Mouse (Mus musculus) neural tube, embryonic 13.5 days (tissue): ENCODE results near the gene Crocc2. TPM values are rescaled to one million over a fixed set of nuclear protein-coding genes. Genes with fewer than 3 reads are reported as not detected.

Experiments
- ATAC-seq: fragments of 200-750 bp; cut with Nextera tagmentation; 2 replicates; pipeline ENCODE4 v1.8.0; 2017; ENCODE audit warnings: low read depth, mild to moderate bottlenecking, moderate TSS enrichment, moderate library complexity
- H3K27ac ChIP-seq: fragments of 300-500 bp; sonication (generic); replicated peaks from 2 replicates; pipeline ENCODE4 v1.5.1; 2015; ENCODE audit warnings: moderate library complexity, mild to moderate bottlenecking, inconsistent platforms
- H3K27me3 ChIP-seq: fragments of 300-500 bp; sonication (generic); 2 replicates; pipeline ENCODE4 v1.6.1; 2015; ENCODE audit warnings: mild to moderate bottlenecking, inconsistent platforms
- H3K36me3 ChIP-seq: fragments of 300-500 bp; sonication (generic); 2 replicates; pipeline ENCODE4 v1.6.1; 2015; ENCODE audit warnings: mild to moderate bottlenecking, inconsistent platforms
- H3K4me1 ChIP-seq: fragments of 300-500 bp; sonication (generic); replicated peaks from 2 replicates; pipeline ENCODE4 v1.6.1; 2015; ENCODE audit warnings: inconsistent platforms
- H3K4me2 ChIP-seq: fragments of 300-500 bp; sonication (generic); 2 replicates; pipeline ENCODE4 v1.6.1; 2015; ENCODE audit warnings: inconsistent platforms, mild to moderate bottlenecking, moderate library complexity
- H3K4me3 ChIP-seq: fragments of 300-500 bp; sonication (generic); 2 replicates; pipeline ENCODE4 v1.5.1; 2015; ENCODE audit warnings: mild to moderate bottlenecking, inconsistent platforms
- H3K9ac ChIP-seq: fragments of 300-500 bp; sonication (generic); 2 replicates; pipeline ENCODE4 v1.6.1; 2015; ENCODE audit warnings: moderate library complexity, mild to moderate bottlenecking, inconsistent platforms
- H3K9me3 ChIP-seq: fragments of 300-500 bp; sonication (generic); 2 replicates; pipeline ENCODE4 v1.6.1; 2016; ENCODE audit warnings: inconsistent platforms
- WGBS: fragments of 180-500 bp; shearing (Covaris S2); methylation state at CpG from one replicate; pipeline ENCODE4 v1.1.7; 2015; 5-methylcytosine and 5-hydroxymethylcytosine counted together
- polyA plus RNA-seq: library from polyadenylated mRNA; unstranded; fragments of >200 nt; fragmentation: Nextera tagmentation; extraction: Ambion mirVana; gene quantifications from 2 replicates; pipeline ENCODE4 v1.2.1, GENCODE M21; 2015

The Crocc2 gene
- polyA plus RNA-seq, 1 experiment from 2014 or later, result 0.35 TPM

DNA sequence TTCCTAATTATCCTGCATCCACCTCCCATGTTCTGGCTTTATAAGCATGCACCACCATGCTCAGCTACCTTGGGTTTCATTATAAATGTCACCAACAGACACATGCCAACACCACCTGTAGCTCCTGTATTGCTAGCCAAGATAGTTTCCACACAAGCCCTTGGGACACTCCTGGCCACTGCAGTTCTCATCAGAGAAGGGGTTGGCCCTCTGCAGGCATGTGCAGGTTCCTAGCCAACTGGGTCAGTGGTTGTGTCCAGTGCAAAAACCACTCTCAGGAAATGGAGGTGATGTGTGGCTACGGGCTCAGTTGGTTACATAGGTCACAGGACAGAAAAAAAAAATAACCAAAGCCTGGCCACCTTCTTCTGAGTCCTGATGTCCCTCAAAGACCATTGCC, 25.7 kb upstream of the Crocc2 start:
- Histone ChIP-seq H3K36me3 (no peaks in the 10 kb centered on the region), H3K27ac (no peak overlapping the region), H3K4me3 (no peak overlapping the region), H3K27me3 (no peaks in the 10 kb centered on the region), H3K9me3 (no peaks in the 10 kb centered on the region), H3K4me1 (no peaks in the 10 kb centered on the region), H3K4me2 (no peak overlapping the region), H3K9ac (no peak overlapping the region)
- no peak for ATAC-seq
- 88% methylated on average over 1 of the region's 1 CpGs for WGBS

DNA sequence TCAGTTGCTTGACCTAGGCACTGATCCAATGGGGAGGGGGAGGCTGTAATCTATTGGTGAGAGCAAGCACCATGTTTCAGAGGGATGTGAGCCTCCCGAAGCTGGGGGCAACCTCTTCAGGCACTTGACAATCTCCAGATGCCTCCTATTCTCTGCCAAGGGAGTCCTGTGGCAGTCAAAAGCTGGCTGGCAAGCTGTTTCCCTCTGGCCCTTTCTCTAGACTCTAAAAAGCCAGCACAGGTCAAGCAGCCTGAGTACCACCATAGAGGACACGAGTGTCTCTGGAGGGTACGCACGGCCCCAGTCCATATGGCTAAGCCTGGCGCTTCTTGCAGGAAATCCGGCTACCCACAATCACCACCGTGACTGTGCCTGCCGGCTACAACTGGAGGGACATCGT, 24.3 kb upstream of the Crocc2 start:
- no peak for ATAC-seq
- WGBS, result 81% methylated on average over 9 of the region's 9 CpGs
- H3K4me2 ChIP-seq, result no peak overlapping the region
- no peaks in the 10 kb centered on the region for H3K4me1 ChIP-seq
- no peaks in the 10 kb centered on the region for H3K36me3 ChIP-seq
- no peak overlapping the region for H3K4me3 ChIP-seq
- no peak overlapping the region for H3K9ac ChIP-seq
- no peaks in the 10 kb centered on the region for H3K27me3 ChIP-seq
- H3K27ac ChIP-seq, result no peak overlapping the region
- H3K9me3 ChIP-seq, result no peaks in the 10 kb centered on the region

DNA sequence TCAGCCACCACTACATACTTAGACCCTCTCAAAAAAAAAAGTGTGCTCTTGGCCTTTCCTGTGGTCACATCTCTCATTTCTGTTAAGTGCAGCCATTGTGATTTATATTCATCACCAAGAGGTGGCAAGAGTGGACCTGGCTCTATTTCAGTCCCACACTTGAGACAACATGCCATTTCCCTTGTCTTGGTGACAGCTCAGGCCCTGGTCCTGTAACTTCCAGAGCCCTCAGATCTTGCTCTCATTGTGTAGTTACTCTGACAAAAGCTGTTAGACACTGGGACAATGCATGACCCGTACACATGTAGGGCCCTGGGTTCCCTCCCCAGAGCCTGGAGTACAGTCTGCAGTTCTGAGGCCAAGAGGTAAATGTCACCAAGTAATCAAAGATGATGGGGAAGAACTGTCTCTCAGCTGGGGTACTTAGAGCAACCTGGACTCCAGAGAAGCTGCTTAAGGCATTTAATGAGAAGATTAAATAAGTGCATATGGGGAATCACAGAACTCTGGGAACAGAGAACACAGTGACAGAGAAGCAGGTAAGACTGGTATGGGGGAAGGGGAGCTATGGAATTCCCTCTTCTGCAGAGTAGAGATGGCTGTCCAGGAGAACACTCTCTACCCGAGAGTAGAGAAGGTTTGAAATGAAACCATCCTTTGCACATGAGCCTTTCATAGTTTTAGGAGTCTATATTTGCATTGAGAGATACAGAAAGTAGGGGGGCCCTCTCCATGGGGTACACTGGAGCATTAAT, 17.4 kb upstream of the Crocc2 start:
- ATAC-seq, result no peak
- H3K27ac ChIP-seq, result no peak overlapping the region
- no peaks in the 10 kb centered on the region for H3K36me3 ChIP-seq
- H3K4me3 ChIP-seq, result no peak overlapping the region
- WGBS, result 66% methylated on average over 2 of the region's 2 CpGs
- H3K4me2 ChIP-seq, result no peak overlapping the region
- no peak overlapping the region for H3K9ac ChIP-seq
- H3K27me3 ChIP-seq, result no peaks in the 10 kb centered on the region
- H3K9me3 ChIP-seq, result no peaks in the 10 kb centered on the region
- H3K4me1 ChIP-seq, result no peaks in the 10 kb centered on the region

DNA sequence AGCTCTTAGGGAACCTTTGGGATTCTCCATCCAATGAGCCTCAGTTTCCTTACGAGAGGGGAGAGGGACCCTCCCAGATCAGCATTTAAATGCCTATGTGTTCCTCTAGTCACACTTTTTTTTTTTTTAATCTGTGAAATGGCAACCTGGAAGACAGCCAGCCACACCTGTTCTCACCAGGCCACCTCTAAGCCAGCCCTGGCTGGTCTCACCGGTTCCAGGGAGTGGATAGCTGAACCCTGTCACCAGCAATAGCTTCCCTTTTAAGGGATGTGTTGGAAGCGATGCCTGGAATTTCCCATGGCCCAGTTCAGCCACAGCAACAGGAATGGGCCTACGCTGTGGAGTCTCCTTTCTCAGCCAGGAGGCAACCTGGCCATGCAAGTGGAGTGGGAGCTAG, 11.0 kb upstream of the Crocc2 start:
- H3K9me3 ChIP-seq, result no peaks in the 10 kb centered on the region
- no peaks in the 10 kb centered on the region for H3K27me3 ChIP-seq
- H3K4me3 ChIP-seq, result no peak overlapping the region
- H3K9ac ChIP-seq, result no peak overlapping the region
- H3K4me1 ChIP-seq, result no peaks in the 10 kb centered on the region
- no peaks in the 10 kb centered on the region for H3K36me3 ChIP-seq
- no peak for ATAC-seq
- H3K27ac ChIP-seq, result no peak overlapping the region
- no peak overlapping the region for H3K4me2 ChIP-seq
- 84% methylated on average over 4 of the region's 4 CpGs for WGBS

DNA sequence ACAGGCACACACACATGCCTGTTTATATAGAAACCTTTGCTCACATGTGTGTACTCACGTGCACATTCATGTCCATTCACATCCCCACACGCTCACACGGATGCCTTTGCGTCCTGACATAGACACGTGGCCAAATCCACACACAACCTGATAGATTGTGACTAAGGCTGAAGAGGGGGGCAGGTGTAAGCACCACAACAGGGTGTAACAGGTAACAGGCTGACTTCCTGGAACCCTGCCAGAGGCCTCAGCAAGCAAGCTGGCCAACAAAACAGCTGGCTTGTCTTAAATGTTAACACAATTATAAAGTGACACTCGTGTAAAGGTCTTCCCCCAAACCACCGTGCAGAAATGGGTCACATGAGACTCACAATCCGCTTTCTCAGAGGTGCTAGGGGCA, 9.6 kb upstream of the Crocc2 start:
- Histone ChIP-seq H3K4me1 (no peaks in the 10 kb centered on the region), H3K4me2 (no peak overlapping the region), H3K4me3 (no peak overlapping the region), H3K9me3 (no peaks in the 10 kb centered on the region), H3K27ac (no peak overlapping the region), H3K36me3 (no peaks in the 10 kb centered on the region), H3K27me3 (no peaks in the 10 kb centered on the region), H3K9ac (no peak overlapping the region)
- no peak for ATAC-seq
- WGBS, result 87% methylated on average over 8 of the region's 8 CpGs

DNA sequence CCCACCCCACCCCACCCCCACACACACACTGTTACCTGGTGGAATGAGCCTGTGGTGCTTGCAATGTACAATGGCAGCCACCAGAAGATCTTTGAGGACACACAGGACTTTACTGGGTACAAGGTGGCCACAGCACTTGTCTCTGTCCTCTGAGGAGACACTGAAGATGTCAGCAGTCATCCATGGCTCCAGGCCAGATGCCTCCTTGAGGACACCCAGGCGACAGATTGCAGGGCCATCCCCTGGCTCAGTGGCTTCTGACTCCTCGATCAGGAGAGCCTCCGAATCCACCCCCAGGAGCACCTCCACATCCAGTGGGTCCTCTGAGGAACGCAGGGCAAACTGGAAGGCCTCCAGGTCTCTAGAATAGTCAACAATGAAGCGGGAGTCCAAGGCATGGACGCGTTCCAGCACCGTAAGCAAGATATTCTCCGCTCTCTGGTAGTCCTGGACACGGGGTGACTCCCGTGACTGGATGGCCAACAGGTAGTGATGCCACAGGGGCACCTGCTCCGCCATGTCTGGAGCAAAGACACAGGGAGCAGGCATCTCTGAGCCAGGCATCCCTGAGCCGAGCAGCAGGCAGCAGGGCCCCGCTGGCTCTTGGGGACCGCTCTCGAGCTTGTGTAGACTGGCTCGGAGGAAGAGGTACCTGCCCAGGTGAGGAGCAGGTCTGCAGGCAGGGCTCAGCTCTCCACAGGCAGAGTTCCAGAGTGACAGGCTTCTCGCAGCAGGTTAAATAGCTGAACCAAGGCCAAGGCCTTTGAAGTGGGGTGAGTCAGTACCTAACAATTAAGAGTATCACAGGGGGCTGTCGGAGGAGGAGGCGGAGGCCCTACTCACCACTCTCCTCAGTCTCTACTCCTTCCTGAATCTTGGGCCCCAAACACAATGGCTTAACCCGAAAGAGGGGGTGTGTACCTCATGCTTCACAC, 8.7 kb upstream of the Crocc2 start:
- 87% methylated on average over 21 of the region's 21 CpGs for WGBS
- Histone ChIP-seq H3K4me1 (no peaks in the 10 kb centered on the region), H3K27me3 (no peaks in the 10 kb centered on the region), H3K27ac (no peak overlapping the region), H3K9ac (no peak overlapping the region), H3K9me3 (no peaks in the 10 kb centered on the region), H3K4me3 (no peak overlapping the region), H3K4me2 (no peak overlapping the region), H3K36me3 (no peaks in the 10 kb centered on the region)
- ATAC-seq, result no peak

DNA sequence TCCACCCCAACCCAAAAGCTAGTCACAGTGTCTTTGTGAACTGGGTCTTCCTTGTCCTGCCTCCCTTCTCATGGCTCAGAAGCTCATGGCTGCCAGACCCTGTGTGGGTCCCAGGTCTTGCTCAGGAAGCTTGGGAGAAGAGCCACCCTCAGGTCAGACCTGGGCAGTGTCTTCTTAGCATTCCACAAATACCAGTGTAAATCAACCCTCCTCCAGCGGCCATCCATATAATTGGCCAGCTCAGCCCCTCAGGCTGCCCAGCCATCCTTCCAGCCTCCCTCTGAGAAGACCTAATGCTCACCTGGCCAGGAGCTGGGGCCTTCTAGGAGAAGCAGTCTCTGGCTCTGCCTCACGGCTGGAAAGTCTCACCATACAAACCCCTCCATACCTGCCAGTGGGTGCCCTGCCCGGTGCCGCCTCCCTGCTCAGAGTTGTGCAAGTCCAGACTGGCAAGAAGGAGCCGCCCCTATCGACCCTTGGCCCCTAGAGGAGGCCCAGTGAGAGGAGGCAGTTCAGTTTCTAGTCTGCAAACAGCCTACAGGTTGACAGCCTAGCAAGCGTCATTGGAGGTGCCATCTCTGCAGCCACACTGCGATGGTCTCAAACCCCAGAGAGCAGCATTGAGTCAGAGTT, 7.9 kb upstream of the Crocc2 start, which contains the start of gene 2310007B03Rik:
Gene 2310007B03Rik (minus strand): TSS at position 448 of the 633 bp plus-strand sequence.
- ATAC-seq, result no peak
- H3K27me3 ChIP-seq, result no peaks in the 10 kb centered on the region
- no peaks in the 10 kb centered on the region for H3K4me1 ChIP-seq
- no peak within 1 kb of the TSS for H3K4me2 ChIP-seq
- no peak within 1 kb of the TSS for H3K4me3 ChIP-seq
- WGBS, result 77% methylated on average over 8 of the region's 8 CpGs
- no peak within 1 kb of the TSS for H3K9ac ChIP-seq
- no peak within 1 kb of the TSS for H3K27ac ChIP-seq
- no peaks in the 10 kb centered on the region for H3K9me3 ChIP-seq
- H3K36me3 ChIP-seq, result no peaks in the 10 kb centered on the region

DNA sequence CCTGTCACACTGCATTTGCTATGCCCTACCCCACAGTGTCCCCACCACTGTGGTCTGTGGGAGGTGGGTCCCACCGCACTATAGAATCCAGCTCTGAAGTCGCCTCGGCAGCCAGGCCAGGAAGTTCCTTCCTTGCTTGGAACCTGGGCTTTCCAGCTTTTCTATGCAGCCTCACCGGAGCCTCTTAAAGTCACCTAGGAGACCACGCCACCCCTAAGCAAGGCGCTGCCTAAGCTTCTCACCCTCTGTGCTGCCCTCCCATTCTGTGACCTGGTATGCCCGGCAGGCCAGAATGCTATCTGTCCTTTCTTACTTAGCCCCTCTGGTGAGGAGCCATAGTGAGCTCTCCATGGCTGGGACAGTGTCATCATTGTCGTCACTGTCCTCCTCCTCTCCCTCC, 7.2 kb upstream of the Crocc2 start:
- Histone ChIP-seq H3K9ac (no peak overlapping the region), H3K9me3 (no peaks in the 10 kb centered on the region), H3K27ac (no peak overlapping the region), H3K36me3 (no peaks in the 10 kb centered on the region), H3K4me2 (no peak overlapping the region), H3K27me3 (no peaks in the 10 kb centered on the region), H3K4me3 (no peak overlapping the region), H3K4me1 (no peaks in the 10 kb centered on the region)
- no peak for ATAC-seq
- 75% methylated on average over 8 of the region's 8 CpGs for WGBS

DNA sequence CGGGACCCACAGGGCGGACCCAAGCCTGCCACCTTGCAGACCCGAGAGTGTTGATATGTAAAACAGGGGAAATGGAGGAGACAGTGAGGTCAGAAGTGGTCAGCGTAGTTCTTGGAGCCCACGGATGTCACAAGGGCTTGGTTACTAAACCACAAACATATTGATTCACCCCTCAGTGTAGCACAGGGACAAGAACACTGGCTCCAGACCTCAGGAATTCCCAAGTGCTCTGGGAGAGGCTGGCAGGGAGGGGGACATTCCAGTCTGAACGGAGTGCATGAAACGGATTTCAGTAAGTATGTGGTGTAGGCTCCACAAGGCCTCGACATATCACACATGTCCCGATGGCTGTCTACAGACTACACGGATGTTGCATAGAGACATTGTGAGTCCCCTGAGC, 6.6 kb upstream of the Crocc2 start:
- H3K4me1 ChIP-seq, result no peaks in the 10 kb centered on the region
- ATAC-seq, result no peak
- no peak overlapping the region for H3K27ac ChIP-seq
- no peaks in the 10 kb centered on the region for H3K9me3 ChIP-seq
- H3K4me2 ChIP-seq, result no peak overlapping the region
- 83% methylated on average over 10 of the region's 10 CpGs for WGBS
- H3K36me3 ChIP-seq, result no peaks in the 10 kb centered on the region
- H3K9ac ChIP-seq, result no peak overlapping the region
- no peaks in the 10 kb centered on the region for H3K27me3 ChIP-seq
- no peak overlapping the region for H3K4me3 ChIP-seq

DNA sequence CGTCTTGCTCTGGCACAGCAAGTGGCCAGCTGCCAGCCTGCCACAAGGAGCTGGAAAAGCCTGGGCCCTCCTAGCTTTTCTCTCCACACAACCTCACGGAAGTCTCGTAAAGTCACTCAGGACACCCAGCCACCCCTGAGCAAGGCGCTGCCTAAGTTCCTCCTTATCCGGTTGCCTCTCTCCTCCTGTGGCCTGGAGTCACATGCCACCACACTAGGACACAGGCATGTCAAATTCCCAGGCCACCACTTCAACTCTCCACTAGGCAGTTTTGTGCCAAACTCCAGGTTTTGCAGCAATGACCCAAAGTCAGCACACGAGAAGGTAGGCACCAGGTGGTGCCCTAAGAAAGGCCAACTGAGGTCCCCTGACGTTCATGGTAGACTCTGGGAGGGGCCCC, 5.9 kb upstream of the Crocc2 start:
- no peak overlapping the region for H3K9ac ChIP-seq
- H3K36me3 ChIP-seq, result no peaks in the 10 kb centered on the region
- WGBS, result 86% methylated on average over 7 of the region's 7 CpGs
- ATAC-seq, result no peak
- H3K9me3 ChIP-seq, result no peaks in the 10 kb centered on the region
- no peak overlapping the region for H3K4me2 ChIP-seq
- H3K4me3 ChIP-seq, result no peak overlapping the region
- no peak overlapping the region for H3K27ac ChIP-seq
- no peaks in the 10 kb centered on the region for H3K27me3 ChIP-seq
- H3K4me1 ChIP-seq, result no peaks in the 10 kb centered on the region

DNA sequence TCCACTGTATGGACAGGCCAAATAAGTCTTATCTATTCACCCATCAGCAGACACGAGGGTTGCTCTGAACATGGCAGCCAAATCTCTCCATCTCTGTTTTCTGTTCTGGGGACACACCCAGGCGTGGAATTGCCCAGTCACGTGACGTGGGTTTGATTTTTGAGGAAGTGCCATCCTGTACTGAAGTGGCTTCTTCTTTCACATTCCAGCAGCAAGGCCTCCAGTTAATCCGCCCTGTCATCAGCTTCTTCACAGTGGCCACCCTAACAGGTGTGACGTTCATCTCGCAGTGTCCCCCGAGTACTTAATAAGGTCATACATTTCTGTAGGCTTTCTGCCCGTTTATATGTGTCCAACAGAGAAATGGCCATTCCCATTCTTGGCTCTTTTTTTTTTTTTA, 3.1 kb upstream of the Crocc2 start:
- Histone ChIP-seq H3K27ac (no peak overlapping the region), H3K27me3 (no peaks in the 10 kb centered on the region), H3K4me3 (no peak overlapping the region), H3K36me3 (no peaks in the 10 kb centered on the region), H3K4me1 (peaks cover 9% of the 10 kb centered on the region; the same call in 1 of the 2 replicates), H3K9me3 (no peaks in the 10 kb centered on the region), H3K4me2 (no peak overlapping the region), H3K9ac (no peak overlapping the region)
- ATAC-seq, result no peak
- 83% methylated on average over 9 of the region's 9 CpGs for WGBS
